8 mouse cellular contexts compared by ENCODE assay signal in genomic region chr3:96600639-96601250, GRCm38 (mm10). TPM values are rescaled to one million over a fixed set of nuclear protein-coding genes. Genes with fewer than 3 reads are reported as not detected.
DNase-seq lines count a peak whose midpoint lies in the region; ATAC-seq lines count a peak whose summit lies in the region.

Gene Lix1l (plus strand): TSS chr3:96601149.

- ATAC-seq in intestine, embryonic 14.5 days (replicated peaks; ENCODE audit: low FRiP score, low TSS enrichment, low read depth): peak; percentile 91

- DNase-seq in adrenal gland, adult 2 months: peak; percentile 98
- DNase-seq in embryo, embryonic 11 days: peak; percentile 95
- DNase-seq in gastrocnemius, postnatal 36 days: peak; percentile 90 to 93
- peak; percentile 91 for DNase-seq in intestine, embryonic 14.5 days (ENCODE audit: low spot score)
- peak; percentile 91 to 92 for DNase-seq in left cerebral cortex, postnatal 36 days (ENCODE audit: low spot score in 2 of 2)
- DNase-seq in midbrain, embryonic 10.5 days (ENCODE audit: low spot score): peak; percentile 96
- peak; percentile 93 to 95 for DNase-seq in right cerebral cortex, postnatal 36 days (ENCODE audit: low spot score in 2 of 2)
- DNase-seq in urinary bladder, postnatal 4 days (ENCODE audit: low spot score in 2 of 2): peak; percentile 91 to 92

- H3K4me3 ChIP-seq in intestine, embryonic 14.5 days (ENCODE audit: low read depth, low read length): peak within 1 kb of the TSS; percentile 65
- H3K4me3 ChIP-seq in midbrain, embryonic 10.5 days: peak within 1 kb of the TSS; percentile 89

- H3K27ac ChIP-seq in intestine, embryonic 14.5 days (ENCODE audit: low read depth): peak within 1 kb of the TSS; percentile 94
- peak within 1 kb of the TSS; percentile 97 for H3K27ac ChIP-seq in midbrain, embryonic 10.5 days (replicated peaks)

- H3K27me3 ChIP-seq in intestine, embryonic 14.5 days (replicated peaks; ENCODE audit: control insufficient read depth, insufficient read depth, low read length): peaks cover 17% of the 10 kb centered on the region; the same call in 1 of the 2 replicates
- peaks cover 39% of the 10 kb centered on the region for H3K27me3 ChIP-seq in midbrain, embryonic 10.5 days (ENCODE audit: low read depth, poor library complexity, severe bottlenecking)

- H3K9ac ChIP-seq in intestine, embryonic 14.5 days (ENCODE audit: low read length): peak within 1 kb of the TSS; percentile 70

- no peaks in the 10 kb centered on the region for H3K9me3 ChIP-seq in intestine, embryonic 14.5 days (ENCODE audit: control insufficient read depth, low read length)
- H3K9me3 ChIP-seq in midbrain, embryonic 10.5 days (replicated peaks): no peaks in the 10 kb centered on the region

- intact Hi-C loops in gastrocnemius, postnatal 36 days (cut with DNase I): no loop called here
- intact Hi-C loops in left cerebral cortex, postnatal 36 days (cut with DNase I): no loop called here

- WGBS in intestine, embryonic 14.5 days: under 1% methylated on average over 27 of the region's 27 CpGs
- WGBS in midbrain, embryonic 10.5 days: 1% methylated on average over 27 of the region's 27 CpGs

- H3K4me2 ChIP-seq in intestine, embryonic 14.5 days (ENCODE audit: low read length): peak within 1 kb of the TSS; percentile 74

- H3K36me3 ChIP-seq in intestine, embryonic 14.5 days (ENCODE audit: control insufficient read depth, insufficient read depth, low read length): peaks cover 10% of the 10 kb centered on the region; the same call in 1 of the 2 replicates
- H3K36me3 ChIP-seq in midbrain, embryonic 10.5 days: peaks cover 20% of the 10 kb centered on the region

- H3K4me1 ChIP-seq in intestine, embryonic 14.5 days (replicated peaks; ENCODE audit: control insufficient read depth, insufficient read depth, low read length): peaks cover 36% of the 10 kb centered on the region
- peaks cover 90% of the 10 kb centered on the region for H3K4me1 ChIP-seq in midbrain, embryonic 10.5 days

RNA-seq across cellular contexts. Expression of gene Lix1l, which starts in this region (rescaled TPM):
- total RNA-seq in adrenal gland, adult 2 months (2021): 10 to 100 TPM; 31.2 to 46.4 TPM
- 17.6 and 21.1 TPM in 2 replicates for polyA plus RNA-seq in adrenal gland, adult 2 months (2012; rRNA removed)
- total RNA-seq in gastrocnemius, postnatal 36 days (2021): 1 to 10 TPM; 5.5 to 6.3 TPM
- polyA plus RNA-seq in intestine, embryonic 14.5 days (2014; fragmentation: Nextera tagmentation; extraction: Ambion mirVana): 6.7 and 8.3 TPM in 2 replicates
- 10 to 100 TPM; 17.3 to 18.3 TPM for total RNA-seq in left cerebral cortex, postnatal 36 days (2021)
- polyA plus RNA-seq in midbrain, embryonic 10.5 days (2016; fragmentation: Nextera tagmentation; extraction: Ambion mirVana): 5.3 and 5.7 TPM in 2 replicates

Comparison
In these comparisons a context has a peak if more than half of its experiments do, and no peak if none do; other contexts are left out.
1. Peak in every context shown above with its lines: DNase-seq, ATAC-seq, H3K4me3 ChIP-seq and H3K27ac ChIP-seq.